Mouse (Mus musculus): ENCODE measurements around the gene Abcc1. TPM values are rescaled to one million over a fixed set of nuclear protein-coding genes. Genes with fewer than 3 reads are reported as not detected.

Abcc1 gene
- polyA plus RNA-seq, 1 experiment from 2014 or later = 2.6 TPM

DNA sequence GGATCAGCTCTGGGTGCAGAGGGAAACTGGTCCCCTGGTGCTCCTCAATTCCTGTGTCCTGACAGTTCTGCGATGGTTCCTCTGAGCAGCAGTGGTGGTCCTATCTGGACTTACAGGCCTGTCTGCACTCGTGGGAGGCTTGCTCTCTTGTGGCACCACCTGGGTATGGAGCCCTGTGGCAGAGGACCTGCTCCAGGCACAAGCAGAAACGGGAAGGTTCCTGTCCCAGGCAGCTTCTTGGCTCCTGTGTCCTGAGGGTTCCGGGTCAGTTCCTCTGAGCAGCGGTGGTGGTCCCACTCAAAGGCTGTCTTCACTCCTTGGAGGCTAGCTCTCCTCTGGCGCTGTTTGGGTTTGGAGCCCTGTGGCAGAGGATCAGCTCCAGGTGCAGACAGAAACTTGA, 68.0 kb downstream of the Abcc1 start:
- TF ChIP-seq CTCF (IDR thresholded peaks at IDR 0.05; ENCODE audit: low read depth) = no peak
- Histone ChIP-seq H3K27ac (ENCODE audit: low read depth, low read length) (no peak overlapping the region), H3K4me1 (replicated peaks; ENCODE audit: control insufficient read depth, insufficient read depth, low read length) (no peaks in the 10 kb centered on the region), H3K9me3 (ENCODE audit: control insufficient read depth) (no peaks in the 10 kb centered on the region), H3K4me2 (replicated peaks; ENCODE audit: low read depth) (no peak overlapping the region), H3K36me3 (ENCODE audit: control insufficient read depth, insufficient read depth) (no peaks in the 10 kb centered on the region; the same call in 1 of the 2 replicates), H3K27me3 (replicated peaks; ENCODE audit: control insufficient read depth, insufficient read depth, low read length) (no peaks in the 10 kb centered on the region), H3K4me3 (ENCODE audit: low read depth, low read length) (no peak overlapping the region), H3K9ac (ENCODE audit: low read depth, low read length) (no peak overlapping the region)
- ATAC-seq = no peak
- 89% methylated on average over 6 of the region's 6 CpGs for WGBS

DNA sequence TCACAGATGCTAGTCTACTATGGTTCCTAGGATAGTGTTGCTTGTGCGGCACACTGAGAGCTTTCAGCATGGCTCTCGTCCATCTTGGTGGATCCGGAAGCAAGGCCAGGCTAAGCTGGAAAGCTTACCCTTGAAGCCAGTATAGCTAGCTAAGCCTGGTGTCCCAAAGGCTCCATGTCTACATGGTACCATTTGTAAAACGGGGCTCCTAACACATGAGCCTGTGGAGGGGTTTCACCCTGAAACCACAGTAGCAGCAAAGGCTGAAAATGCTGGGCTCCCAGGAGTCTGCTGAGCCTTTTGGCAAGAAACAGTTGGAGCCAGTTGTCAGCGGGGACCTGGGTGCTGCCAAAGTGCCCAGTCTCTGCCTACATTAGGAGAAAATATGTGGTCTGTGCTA, 71.6 kb downstream of the Abcc1 start:
- no peak overlapping the region for H3K4me2 ChIP-seq (replicated peaks; ENCODE audit: low read depth)
- WGBS = 95% methylated on average over 5 of the region's 5 CpGs
- no peaks in the 10 kb centered on the region for H3K9me3 ChIP-seq (ENCODE audit: control insufficient read depth)
- H3K4me1 ChIP-seq (replicated peaks; ENCODE audit: control insufficient read depth, insufficient read depth, low read length) = no peaks in the 10 kb centered on the region
- no peak for ATAC-seq
- H3K27me3 ChIP-seq (replicated peaks; ENCODE audit: control insufficient read depth, insufficient read depth, low read length) = no peaks in the 10 kb centered on the region
- no peak overlapping the region for H3K9ac ChIP-seq (ENCODE audit: low read depth, low read length)
- no peak for TF ChIP-seq CTCF (IDR thresholded peaks at IDR 0.05; ENCODE audit: low read depth)
- H3K4me3 ChIP-seq (ENCODE audit: low read depth, low read length) = no peak overlapping the region
- H3K36me3 ChIP-seq (ENCODE audit: control insufficient read depth, insufficient read depth) = peaks cover 10% of the 10 kb centered on the region; the same call in 1 of the 2 replicates
- H3K27ac ChIP-seq (ENCODE audit: low read depth, low read length) = no peak overlapping the region

DNA sequence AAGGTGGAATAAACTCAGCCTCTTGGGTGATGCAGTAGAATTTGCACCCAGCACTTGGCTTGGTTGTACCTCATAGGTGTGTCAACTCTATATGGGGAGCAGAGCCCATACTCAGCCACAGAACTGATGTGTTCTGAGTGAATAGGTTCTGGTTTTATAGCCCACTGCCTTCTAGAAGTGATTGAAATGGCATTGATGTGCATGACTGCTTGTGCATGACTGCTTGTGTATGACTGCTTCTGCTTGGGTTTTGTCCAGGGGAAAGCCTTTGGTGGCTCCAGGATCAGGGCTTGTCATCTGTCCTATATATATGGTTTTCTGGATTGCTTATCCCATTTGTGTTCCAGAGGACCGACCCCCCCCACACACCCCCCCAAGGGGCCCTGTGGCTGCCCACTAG, 74.2 kb downstream of the Abcc1 start:
- Histone ChIP-seq H3K4me3 (ENCODE audit: low read depth, low read length) (no peak overlapping the region), H3K9me3 (ENCODE audit: control insufficient read depth) (no peaks in the 10 kb centered on the region), H3K4me1 (replicated peaks; ENCODE audit: control insufficient read depth, insufficient read depth, low read length) (no peaks in the 10 kb centered on the region), H3K4me2 (replicated peaks; ENCODE audit: low read depth) (no peak overlapping the region), H3K27me3 (replicated peaks; ENCODE audit: control insufficient read depth, insufficient read depth, low read length) (no peaks in the 10 kb centered on the region), H3K9ac (ENCODE audit: low read depth, low read length) (no peak overlapping the region), H3K27ac (ENCODE audit: low read depth, low read length) (no peak overlapping the region), H3K36me3 (ENCODE audit: control insufficient read depth, insufficient read depth) (peaks cover 10% of the 10 kb centered on the region; the same call in 1 of the 2 replicates)
- TF ChIP-seq CTCF (IDR thresholded peaks at IDR 0.05; ENCODE audit: low read depth) = no peak
- WGBS = 94% methylated on average over 1 of the region's 1 CpGs
- ATAC-seq = no peak

DNA sequence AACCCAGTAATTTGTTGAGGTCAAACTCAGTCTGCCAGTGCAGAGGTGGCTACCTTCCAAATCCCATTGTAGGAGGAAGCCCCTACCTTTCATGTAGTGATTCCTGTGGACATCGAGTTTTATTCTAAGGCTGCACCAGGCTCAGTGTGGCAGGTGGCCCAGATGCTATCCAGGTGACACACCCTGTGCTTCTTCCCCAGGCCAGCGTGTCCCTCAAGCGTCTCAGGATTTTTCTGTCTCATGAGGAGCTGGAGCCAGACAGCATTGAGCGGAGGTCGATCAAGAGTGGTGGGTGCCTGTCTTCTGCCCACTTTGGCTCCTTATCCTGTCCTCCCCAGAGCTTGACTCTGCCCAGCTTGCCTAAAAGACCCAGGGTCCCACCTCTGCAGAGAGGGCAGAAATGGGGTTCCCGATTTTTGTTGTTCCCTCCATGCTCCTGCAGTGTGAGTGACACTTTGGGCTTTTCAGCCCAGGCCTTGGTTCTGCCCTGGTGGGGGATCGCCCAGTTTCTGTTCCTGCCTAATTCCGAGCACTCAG, 76.2 kb downstream of the Abcc1 start:
- H3K36me3 ChIP-seq (ENCODE audit: control insufficient read depth, insufficient read depth) = peaks cover 10% of the 10 kb centered on the region; the same call in 1 of the 2 replicates
- H3K9ac ChIP-seq (ENCODE audit: low read depth, low read length) = no peak overlapping the region
- H3K27ac ChIP-seq (ENCODE audit: low read depth, low read length) = no peak overlapping the region
- no peaks in the 10 kb centered on the region for H3K4me1 ChIP-seq (replicated peaks; ENCODE audit: control insufficient read depth, insufficient read depth, low read length)
- no peaks in the 10 kb centered on the region for H3K9me3 ChIP-seq (ENCODE audit: control insufficient read depth)
- no peak overlapping the region for H3K4me2 ChIP-seq (replicated peaks; ENCODE audit: low read depth)
- no peaks in the 10 kb centered on the region for H3K27me3 ChIP-seq (replicated peaks; ENCODE audit: control insufficient read depth, insufficient read depth, low read length)
- no peak for ATAC-seq
- TF ChIP-seq CTCF (IDR thresholded peaks at IDR 0.05; ENCODE audit: low read depth) = no peak
- 91% methylated on average over 8 of the region's 8 CpGs for WGBS
- H3K4me3 ChIP-seq (ENCODE audit: low read depth, low read length) = no peak overlapping the region

DNA sequence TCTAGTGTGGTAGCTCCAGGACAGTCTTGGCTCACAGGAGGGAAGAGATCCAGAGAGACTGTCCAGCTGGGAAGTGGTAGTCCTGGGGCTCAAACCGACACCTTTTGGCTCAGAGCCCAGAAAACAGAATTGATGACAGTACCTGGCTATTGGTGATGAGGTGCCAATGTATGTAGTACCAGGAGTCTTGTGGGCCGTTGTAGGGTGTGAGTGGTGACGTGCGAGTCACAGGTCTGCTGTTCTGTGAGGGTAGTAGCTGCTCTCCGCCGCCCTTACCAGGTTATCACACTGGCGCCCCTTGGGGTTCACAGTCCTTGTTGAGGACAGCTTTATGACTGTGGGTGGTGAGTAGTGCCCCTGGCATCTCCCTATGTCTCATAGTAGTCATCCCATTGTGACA, 77.2 kb downstream of the Abcc1 start:
- WGBS = 73% methylated on average over 7 of the region's 7 CpGs

DNA sequence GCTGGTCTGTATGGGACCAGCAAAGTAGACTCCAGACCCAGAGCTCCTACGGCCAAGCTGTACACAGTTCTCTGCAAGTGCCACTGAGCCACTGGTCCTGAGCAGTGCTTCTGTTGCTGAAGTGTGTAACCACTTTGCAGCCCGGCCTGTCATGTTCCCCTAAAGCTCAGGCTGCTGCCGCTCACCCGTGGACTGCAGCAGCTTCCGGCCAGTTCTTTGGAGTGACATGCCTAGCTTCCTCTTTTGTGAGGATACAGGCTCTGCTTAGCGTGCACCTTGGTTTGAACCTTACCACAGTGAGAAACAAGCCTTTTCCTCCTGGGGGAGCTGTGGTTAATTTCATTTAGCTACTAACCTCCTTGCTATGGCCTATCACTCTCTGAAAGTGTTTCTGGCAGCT, 77.7 kb downstream of the Abcc1 start:
- ATAC-seq = no peak
- no peak overlapping the region for H3K4me3 ChIP-seq (ENCODE audit: low read depth, low read length)
- WGBS = 85% methylated on average over 6 of the region's 6 CpGs
- H3K27ac ChIP-seq (ENCODE audit: low read depth, low read length) = no peak overlapping the region
- no peak for TF ChIP-seq CTCF (IDR thresholded peaks at IDR 0.05; ENCODE audit: low read depth)
- H3K27me3 ChIP-seq (replicated peaks; ENCODE audit: control insufficient read depth, insufficient read depth, low read length) = no peaks in the 10 kb centered on the region
- no peaks in the 10 kb centered on the region for H3K9me3 ChIP-seq (ENCODE audit: control insufficient read depth)
- no peak overlapping the region for H3K4me2 ChIP-seq (replicated peaks; ENCODE audit: low read depth)
- no peak overlapping the region for H3K9ac ChIP-seq (ENCODE audit: low read depth, low read length)
- H3K36me3 ChIP-seq (ENCODE audit: control insufficient read depth, insufficient read depth) = peaks cover 17% of the 10 kb centered on the region; the same call in 1 of the 2 replicates
- H3K4me1 ChIP-seq (replicated peaks; ENCODE audit: control insufficient read depth, insufficient read depth, low read length) = no peaks in the 10 kb centered on the region

More for the DNA sequence above, 77.2 kb downstream of the Abcc1 start:
- Histone ChIP-seq H3K9me3 (ENCODE audit: control insufficient read depth) (no peaks in the 10 kb centered on the region), H3K4me1 (replicated peaks; ENCODE audit: control insufficient read depth, insufficient read depth, low read length) (no peaks in the 10 kb centered on the region), H3K27ac (ENCODE audit: low read depth, low read length) (no peak overlapping the region), H3K27me3 (replicated peaks; ENCODE audit: control insufficient read depth, insufficient read depth, low read length) (no peaks in the 10 kb centered on the region), H3K36me3 (ENCODE audit: control insufficient read depth, insufficient read depth) (peaks cover 17% of the 10 kb centered on the region; the same call in 1 of the 2 replicates), H3K9ac (ENCODE audit: low read depth, low read length) (no peak overlapping the region), H3K4me2 (replicated peaks; ENCODE audit: low read depth) (no peak overlapping the region), H3K4me3 (ENCODE audit: low read depth, low read length) (no peak overlapping the region)
- peak; percentile 38; the same call in 1 of the 2 replicates for ATAC-seq
- TF ChIP-seq CTCF (IDR thresholded peaks at IDR 0.05; ENCODE audit: low read depth) = no peak; the same call in 1 of the 2 replicates

Data from intestine, postnatal 0 days (tissue).